16 mouse cellular contexts compared by ENCODE assay signal in the genomic region with DNA sequence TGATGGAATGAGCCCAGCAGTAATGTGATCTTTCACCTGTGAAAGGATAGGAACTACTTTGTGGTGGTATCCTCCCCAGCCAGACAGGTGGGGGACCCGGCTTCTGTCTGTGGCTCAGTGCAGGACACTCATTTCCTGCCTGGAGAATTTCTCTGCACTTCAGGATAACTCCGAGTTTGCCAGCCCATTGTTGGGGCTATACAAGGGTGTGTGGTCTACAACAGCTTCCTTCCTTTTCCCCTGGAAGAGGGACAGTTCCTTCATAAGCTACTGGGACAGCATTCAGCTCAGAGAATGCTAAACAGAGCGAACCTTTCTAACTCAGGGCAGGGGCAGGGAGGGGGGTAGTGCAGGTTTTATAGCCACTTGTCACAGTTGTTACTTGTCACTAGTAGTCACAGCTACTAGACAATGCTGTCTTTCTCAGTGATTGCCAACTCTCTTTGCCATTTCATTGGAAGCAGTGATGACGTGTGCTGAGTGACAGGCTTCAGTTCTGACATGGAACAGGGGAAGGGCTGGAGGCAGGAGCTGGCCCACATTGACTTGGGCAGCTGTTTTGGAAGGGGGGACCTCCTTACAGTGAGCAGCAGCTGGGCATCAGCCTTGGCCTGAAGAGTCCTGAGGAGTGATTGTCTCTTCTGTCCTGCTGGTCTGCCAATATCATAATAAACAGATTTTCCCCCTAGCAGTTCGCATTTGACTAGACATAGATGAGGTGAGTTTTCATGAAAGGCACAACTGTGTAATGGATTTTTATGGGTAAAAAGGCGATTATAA.
DNase-seq lines count a peak whose midpoint lies in the region; ATAC-seq lines count a peak whose summit lies in the region.
"Had no signal": no experiment of that assay in that cellular context is flagged by ENCODE, and none has a peak within 500 bp of the region (broad histone marks: within the 10 kb centered on the region; RNA-seq: fewer than 3 reads in every experiment).

No protein-coding gene starts in this region.

- H3K9ac ChIP-seq in kidney, embryonic 15.5 days = no peak overlapping the region
- no peak overlapping the region for H3K9ac ChIP-seq in lung, embryonic 16.5 days (ENCODE audit: low read length)
- H3K9ac ChIP-seq in intestine, embryonic 15.5 days = no peak overlapping the region

- no peak overlapping the region for H3K4me2 ChIP-seq in kidney, embryonic 15.5 days
- H3K4me2 ChIP-seq in lung, embryonic 16.5 days (ENCODE audit: low read depth, low read length) = no peak overlapping the region
- no peak overlapping the region for H3K4me2 ChIP-seq in intestine, embryonic 15.5 days (replicated peaks)
- H3K4me2 ChIP-seq: liver, embryonic 11.5 days had no signal

- no peak overlapping the region for H3K4me3 ChIP-seq in kidney, embryonic 15.5 days (replicated peaks)
- H3K4me3 ChIP-seq in lung, embryonic 16.5 days (ENCODE audit: low read length) = no peak overlapping the region
- H3K4me3 ChIP-seq in intestine, embryonic 15.5 days (replicated peaks) = no peak overlapping the region

- ATAC-seq in kidney, embryonic 15.5 days (replicated peaks; ENCODE audit: low FRiP score) = 0 out of 2 replicates have a peak, but pooled peaks have one; percentile 33
- peak; percentile 45 for ATAC-seq in lung, embryonic 16.5 days (ENCODE audit: low read depth)
- peak; percentile 15; the same call in 1 of the 2 replicates for ATAC-seq in intestine, embryonic 15.5 days
- ATAC-seq in activated CD4-positive, CD25-positive, alpha-beta regulatory T cell, adult 4 months = no peak
- ATAC-seq: forebrain, embryonic 16.5 days; Patski had no signal

- no peaks in the 10 kb centered on the region for H3K4me1 ChIP-seq in kidney, embryonic 15.5 days
- H3K4me1 ChIP-seq in lung, embryonic 16.5 days (replicated peaks; ENCODE audit: control insufficient read depth, insufficient read depth, low read length) = peaks cover 5% of the 10 kb centered on the region
- H3K4me1 ChIP-seq in intestine, embryonic 15.5 days (replicated peaks) = no peaks in the 10 kb centered on the region

- peak; percentile 19 for DNase-seq in heart, adult 8-10 months (ENCODE audit: low spot score)
- no peak for DNase-seq in heart, postnatal 36 days
- DNase-seq in kidney, adult 8-10 months = no peak
- no peak for DNase-seq in lung, postnatal 25 days (ENCODE audit: low spot score)
- DNase-seq: cerebellum, postnatal 10 days; embryo, embryonic 11 days; gastrocnemius, postnatal 10 days; retina, postnatal 1 day; thymus, adult 2 months had no signal

- no peaks in the 10 kb centered on the region for H3K27me3 ChIP-seq in kidney, embryonic 15.5 days
- no peaks in the 10 kb centered on the region for H3K27me3 ChIP-seq in lung, embryonic 16.5 days (ENCODE audit: control insufficient read depth, insufficient read depth, low read depth, low read length)
- no peaks in the 10 kb centered on the region for H3K27me3 ChIP-seq in intestine, embryonic 15.5 days (replicated peaks)
- H3K27me3 ChIP-seq: Patski had no signal

- H3K27ac ChIP-seq in kidney, embryonic 15.5 days = peak overlapping the region; percentile 29; the same call in 1 of the 2 replicates
- no peak overlapping the region for H3K27ac ChIP-seq in lung, embryonic 16.5 days (ENCODE audit: low read length)
- no peak overlapping the region for H3K27ac ChIP-seq in intestine, embryonic 15.5 days

- WGBS in kidney, embryonic 15.5 days = 59% methylated on average over 6 of the region's 6 CpGs
- 49% methylated on average over 6 of the region's 6 CpGs for WGBS in lung, embryonic 16.5 days
- WGBS in intestine, embryonic 15.5 days = 60% methylated on average over 6 of the region's 6 CpGs

- intact Hi-C loops in heart, postnatal 36 days (cut with DNase I) = no loop called here

- H3K9me3 ChIP-seq in kidney, embryonic 15.5 days (replicated peaks) = no peaks in the 10 kb centered on the region
- H3K9me3 ChIP-seq in lung, embryonic 16.5 days (ENCODE audit: control insufficient read depth, low read length) = no peaks in the 10 kb centered on the region
- H3K9me3 ChIP-seq in intestine, embryonic 15.5 days = no peaks in the 10 kb centered on the region

- peaks cover 19% of the 10 kb centered on the region for H3K36me3 ChIP-seq in kidney, embryonic 15.5 days
- peaks cover 3% of the 10 kb centered on the region; the same call in 1 of the 2 replicates for H3K36me3 ChIP-seq in lung, embryonic 16.5 days (ENCODE audit: control insufficient read depth, insufficient read depth, low read length)
- H3K36me3 ChIP-seq in intestine, embryonic 15.5 days = no peaks in the 10 kb centered on the region
